Mouse (Mus musculus) embryo, embryonic 10 days (tissue): ENCODE measurements around the gene Ankrd31.
"Not testable (repeated sequence)": the region's sequence is repeated elsewhere in the genome, so short reads cannot be mapped to it uniquely, and the experiment has no call there.

ENCODE experiments used
- DNase-seq: peaks from one replicate; pipeline ENCODE4 v3.0.0-alpha.2; 2015; ENCODE audit warnings: low spot score

The Ankrd31 gene

GRCm38 (mm10) chr13:96748109-96748845 is at the start of gene Ankrd31:
Gene Ankrd31 (plus strand): TSS chr13:96748272.
- no peak for DNase-seq

GRCm38 (mm10) chr13:96702567-96703278 is 45.3 kb upstream of the Ankrd31 start:
- DNase-seq: peak; percentile 5

- DNase-seq: no peak
These were observed 38.5 kb upstream of the Ankrd31 start for GRCm38 (mm10) chr13:96709269-96710233.

- DNase-seq: no peak
These were observed 31.8 kb upstream of the Ankrd31 start for GRCm38 (mm10) chr13:96716311-96716710.

- DNase-seq: no peak
These were observed 30.3 kb upstream of the Ankrd31 start for GRCm38 (mm10) chr13:96717821-96718220.

- no peak for DNase-seq
These were observed 28.1 kb upstream of the Ankrd31 start for GRCm38 (mm10) chr13:96720003-96720402.

- DNase-seq: no peak
These were observed 19.8 kb upstream of the Ankrd31 start for GRCm38 (mm10) chr13:96728289-96728688.

GRCm38 (mm10) chr13:96729146-96729545 is 18.9 kb upstream of the Ankrd31 start:
- no peak for DNase-seq

GRCm38 (mm10) chr13:96730116-96730515 is 18.0 kb upstream of the Ankrd31 start:
- DNase-seq: no peak

GRCm38 (mm10) chr13:96735175-96735574 is 12.9 kb upstream of the Ankrd31 start:
- no peak for DNase-seq

GRCm38 (mm10) chr13:96740159-96740558 is 7.9 kb upstream of the Ankrd31 start:
- DNase-seq: no peak

- DNase-seq: no peak
These were observed 5.2 kb upstream of the Ankrd31 start for GRCm38 (mm10) chr13:96742871-96743270.

- DNase-seq: no peak
These were observed 2.0 kb upstream of the Ankrd31 start for GRCm38 (mm10) chr13:96746055-96746454.

GRCm38 (mm10) chr13:96749859-96750258 is 1.8 kb downstream of the Ankrd31 start:
- DNase-seq: no peak

GRCm38 (mm10) chr13:96760848-96761247 is 12.8 kb downstream of the Ankrd31 start:
- DNase-seq: no peak

- not testable (repeated sequence) for DNase-seq
These were observed 38.0 kb downstream of the Ankrd31 start for GRCm38 (mm10) chr13:96786071-96786470.

GRCm38 (mm10) chr13:96793451-96793850 is 45.4 kb downstream of the Ankrd31 start:
- DNase-seq: no peak

- no peak for DNase-seq
These were observed 47.2 kb downstream of the Ankrd31 start for GRCm38 (mm10) chr13:96795301-96795700.

GRCm38 (mm10) chr13:96797500-96797899 is 49.4 kb downstream of the Ankrd31 start:
- no peak for DNase-seq

GRCm38 (mm10) chr13:96849752-96850151 is 101.7 kb downstream of the Ankrd31 start:
- DNase-seq: no peak

GRCm38 (mm10) chr13:96852133-96852532 is 104.1 kb downstream of the Ankrd31 start:
- DNase-seq: no peak

GRCm38 (mm10) chr13:96853256-96853655 is 105.2 kb downstream of the Ankrd31 start:
- DNase-seq: peak; percentile 32
